Mouse (Mus musculus): ENCODE results near the gene Sgsm1.

The Sgsm1 gene

GRCm38 (mm10) chr5:113281557-113281956 lies 29.0 kb downstream of the Sgsm1 start:
- DNase-seq, result no peak

- no peak for DNase-seq
These were observed 30.3 kb downstream of the Sgsm1 start for GRCm38 (mm10) chr5:113280138-113280856.

- DNase-seq, result no peak
These were observed 34.7 kb downstream of the Sgsm1 start for GRCm38 (mm10) chr5:113275839-113276238.

- DNase-seq, result no peak
These were observed 39.3 kb downstream of the Sgsm1 start for GRCm38 (mm10) chr5:113271207-113271811.

GRCm38 (mm10) chr5:113270043-113270442 lies 40.5 kb downstream of the Sgsm1 start:
- DNase-seq, result no peak

- DNase-seq, result no peak
These were observed 42.3 kb downstream of the Sgsm1 start for GRCm38 (mm10) chr5:113268246-113268645.

GRCm38 (mm10) chr5:113265637-113266036 lies 44.9 kb downstream of the Sgsm1 start:
- DNase-seq, result no peak

- no peak for DNase-seq
These were observed 59.8 kb downstream of the Sgsm1 start for GRCm38 (mm10) chr5:113250806-113251205.

- no peak for DNase-seq
These were observed 61.2 kb downstream of the Sgsm1 start for GRCm38 (mm10) chr5:113249263-113249930.

- no peak for DNase-seq
These were observed 80.4 kb downstream of the Sgsm1 start for GRCm38 (mm10) chr5:113230196-113230595.

GRCm38 (mm10) chr5:113226632-113227102 lies 83.9 kb downstream of the Sgsm1 start, which contains the start of gene Tmem211:
Gene Tmem211, plus strand, starts transcription at chr5:113226909.
- no peak for DNase-seq

- DNase-seq, result no peak
These were observed 84.7 kb downstream of the Sgsm1 start for GRCm38 (mm10) chr5:113225686-113226435.

- no peak for DNase-seq
These were observed 85.3 kb downstream of the Sgsm1 start for GRCm38 (mm10) chr5:113225271-113225670.

GRCm38 (mm10) chr5:113223888-113224287 lies 86.7 kb downstream of the Sgsm1 start:
- no peak for DNase-seq

- no peak for DNase-seq
These were observed 89.3 kb downstream of the Sgsm1 start, which contains the start of gene 2900026A02Rik for GRCm38 (mm10) chr5:113221147-113221865. Gene 2900026A02Rik, minus strand, starts transcription at chr5:113221236.

- DNase-seq, result no peak
These were observed 90.0 kb downstream of the Sgsm1 start for GRCm38 (mm10) chr5:113220383-113221146.

GRCm38 (mm10) chr5:113219876-113220275 lies 90.7 kb downstream of the Sgsm1 start:
- DNase-seq, result no peak

- DNase-seq, result no peak
These were observed 91.1 kb downstream of the Sgsm1 start for GRCm38 (mm10) chr5:113219450-113219849.

GRCm38 (mm10) chr5:113218617-113219235 lies 91.9 kb downstream of the Sgsm1 start:
- no peak for DNase-seq

GRCm38 (mm10) chr5:113217076-113217475 lies 93.5 kb downstream of the Sgsm1 start:
- DNase-seq, result no peak
